Mouse (Mus musculus) myocyte (in vitro differentiated cells): ENCODE measurements around the gene Sirt7. TPM values are rescaled to one million over a fixed set of nuclear protein-coding genes. Genes with fewer than 3 reads are reported as not detected.

Experiments
- H3K27me3 ChIP-seq: one replicate; pipeline ENCODE4 v1.6.1; 2011; ENCODE audit not compliant: control insufficient read depth, insufficient read depth, insufficient read length
- H3K36me3 ChIP-seq: one replicate; pipeline ENCODE4 v1.6.1; 2011; ENCODE audit not compliant: control insufficient read depth, insufficient read depth
- H3K4me2 ChIP-seq: one replicate; pipeline ENCODE4 v1.6.1; 2011; ENCODE audit warnings: low read depth, control low read depth
- H3K4me3 ChIP-seq: one replicate; pipeline ENCODE4 v1.5.1; 2011; ENCODE audit warnings: mild to moderate bottlenecking, control low read depth, moderate library complexity
- H3K79me2 ChIP-seq: one replicate; pipeline ENCODE4 v1.6.1; 2011; ENCODE audit not compliant: control insufficient read depth, insufficient read depth
- H3ac ChIP-seq: one replicate; pipeline ENCODE4 v1.6.1; 2011; ENCODE audit not compliant: control insufficient read depth, insufficient read length
- CEBPB ChIP-seq: IDR thresholded peaks from 2 replicates; pipeline ENCODE4 v1.6.1; 2011; ENCODE audit warnings: mild to moderate bottlenecking, moderate library complexity; ENCODE audit not compliant: poor library complexity, insufficient read depth, severe bottlenecking
- E2F4 ChIP-seq: IDR thresholded peaks from one replicate; pipeline ENCODE4 v1.6.1; 2011; ENCODE audit warnings: mild to moderate bottlenecking, control low read depth, moderate library complexity; ENCODE audit not compliant: insufficient read depth
- MAX ChIP-seq: IDR thresholded peaks from one replicate; pipeline ENCODE4 v1.6.1; 2011; ENCODE audit warnings: low read depth, mild to moderate bottlenecking, control low read depth
- MYOD1 ChIP-seq, 3 experiments: IDR thresholded peaks; one replicate each; pipeline ENCODE4 v1.6.1; 2011; ENCODE audit warnings: control low read depth in 2 of 3, low read depth in 2 of 3, mild to moderate bottlenecking in 2 of 3, moderate library complexity in 1 of 3; ENCODE audit not compliant: insufficient read length in 2 of 3, control insufficient read depth in 1 of 3
- MYOG ChIP-seq, 3 experiments: IDR thresholded peaks; one replicate each; pipeline ENCODE4 v1.6.1; 2011; ENCODE audit warnings: control low read depth in 2 of 3, low read depth in 2 of 3, mild to moderate bottlenecking in 2 of 3; ENCODE audit not compliant: insufficient read length in 2 of 3, control insufficient read depth in 1 of 3, insufficient read depth in 1 of 3
- POLR2A ChIP-seq: IDR thresholded peaks from one replicate; pipeline ENCODE4 v1.6.1; 2011; ENCODE audit warnings: low read depth, mild to moderate bottlenecking, control low read depth, moderate library complexity; ENCODE audit not compliant: insufficient read length
- POLR2AphosphoS2 ChIP-seq: IDR thresholded peaks from one replicate; pipeline ENCODE4 v1.6.1; 2011; ENCODE audit warnings: low read depth, control low read depth; ENCODE audit not compliant: insufficient read length
- REST ChIP-seq: IDR thresholded peaks from one replicate; pipeline ENCODE4 v1.6.1; 2011; ENCODE audit warnings: mild to moderate bottlenecking, control low read depth, moderate library complexity; ENCODE audit not compliant: insufficient read depth, insufficient read length
- SRF ChIP-seq: IDR thresholded peaks from one replicate; pipeline ENCODE4 v1.6.1; 2011; ENCODE audit warnings: low read depth; ENCODE audit not compliant: control insufficient read depth, insufficient read length
- TCF12 ChIP-seq: IDR thresholded peaks from one replicate; pipeline ENCODE4 v1.6.1; 2011; ENCODE audit warnings: mild to moderate bottlenecking, control low read depth; ENCODE audit not compliant: poor library complexity, insufficient read depth, severe bottlenecking
- TCF3 ChIP-seq: IDR thresholded peaks from one replicate; pipeline ENCODE4 v1.6.1; 2011; ENCODE audit warnings: low read depth, control low read depth; ENCODE audit not compliant: insufficient read length
- USF1 ChIP-seq: IDR thresholded peaks from one replicate; pipeline ENCODE4 v1.6.1; 2011; ENCODE audit warnings: low read depth, mild to moderate bottlenecking, control low read depth, moderate library complexity
- polyA plus RNA-seq: library from polyadenylated mRNA; unstranded; fragments of >200 nt; fragmentation: generic; extraction: Trizol; gene quantifications from one replicate; pipeline ENCODE4 v1.2.1, GENCODE M21; 2012; ENCODE audit warnings: missing spikeins

The Sirt7 gene
- polyA plus RNA-seq, 1 experiment: 29.9 TPM

DNA sequence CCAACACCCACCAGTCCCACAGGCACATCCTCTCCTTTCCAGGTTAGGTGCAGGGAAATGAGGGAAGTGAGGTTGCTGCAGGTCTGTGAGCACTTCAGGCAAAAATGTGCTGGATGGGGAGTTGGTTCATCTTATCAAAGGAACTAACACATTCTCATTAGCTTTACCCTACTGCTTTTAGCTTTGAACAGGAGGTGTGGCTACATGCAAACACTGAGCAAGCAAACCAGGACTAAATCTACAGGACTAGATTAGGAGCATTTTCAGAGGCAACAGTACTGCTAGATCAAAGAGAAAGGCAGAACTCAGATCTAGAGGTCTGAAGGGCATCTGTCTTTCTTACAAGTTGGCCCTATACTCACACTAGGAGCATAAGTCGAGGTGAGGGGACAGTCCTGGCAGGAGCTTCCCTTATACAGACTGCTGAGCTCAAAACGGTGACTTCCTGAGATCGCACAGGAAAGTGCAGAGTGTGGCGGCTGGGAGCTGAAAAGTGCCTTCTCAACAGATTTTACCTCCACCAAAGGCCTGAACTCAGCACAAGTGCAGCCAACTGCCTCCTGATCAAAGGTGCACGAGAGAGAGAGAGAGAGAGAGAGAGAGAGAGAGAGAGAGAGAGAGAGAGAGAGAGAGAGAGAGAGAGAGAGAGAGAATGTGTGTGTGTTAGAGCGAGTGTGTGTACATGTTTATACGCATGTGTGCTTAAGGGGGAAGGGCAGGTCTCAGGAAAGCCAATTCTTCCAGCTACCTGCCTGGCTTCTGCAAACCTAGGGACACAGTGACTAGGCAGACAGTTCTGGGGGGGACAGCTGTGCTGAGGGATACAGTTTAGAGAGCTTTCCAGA is 6.1 kb upstream of the Sirt7 start:
- no peak overlapping the region for H3ac ChIP-seq

DNA sequence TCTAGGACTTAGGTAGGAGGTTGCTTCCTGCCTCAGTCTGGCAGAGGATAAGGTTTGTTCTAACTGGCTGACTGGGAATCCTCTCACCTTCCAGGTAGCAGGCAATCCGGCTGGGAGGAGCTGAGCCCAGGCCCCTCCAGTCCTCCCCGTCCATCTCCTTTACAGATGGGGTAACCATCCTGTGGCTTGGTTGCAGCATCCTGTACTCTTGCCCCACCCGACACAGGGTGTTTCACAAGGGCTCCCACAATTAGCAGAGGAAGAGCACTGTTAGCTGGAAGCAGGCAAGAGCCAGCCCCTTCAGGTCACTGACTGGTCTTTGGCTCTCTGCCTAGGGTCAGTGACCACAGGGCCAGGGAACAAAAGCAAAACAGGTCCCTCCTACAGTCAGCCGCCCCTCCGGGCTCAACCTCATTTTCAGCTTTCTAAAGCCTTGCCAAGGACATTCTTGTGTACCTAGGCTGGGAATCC is 5.4 kb upstream of the Sirt7 start:
- H3K27me3 ChIP-seq: no peaks in the 10 kb centered on the region
- peaks cover 74% of the 10 kb centered on the region for H3K79me2 ChIP-seq
- H3K36me3 ChIP-seq: peaks cover 17% of the 10 kb centered on the region
- TF ChIP-seq CEBPB (0 out of 2 replicates have a peak, but pooled peaks have one; percentile 4), MYOG (IDR thresholded peaks at IDR 0.05; ENCODE audit: control insufficient read depth in 1 of 3, insufficient read depth in 1 of 3, insufficient read length in 2 of 3, low read depth in 2 of 3) (no peak), MYOD1 (IDR thresholded peaks at IDR 0.05; ENCODE audit: control insufficient read depth in 1 of 3, insufficient read length in 2 of 3, low read depth in 2 of 3) (no peak)
- H3K4me3 ChIP-seq: peak overlapping the region; percentile 68
- H3ac ChIP-seq: no peak overlapping the region
- peak overlapping the region; percentile 94 for H3K4me2 ChIP-seq

More for the DNA sequence above, 6.1 kb upstream of the Sirt7 start:
- Histone ChIP-seq H3K27me3 (no peaks in the 10 kb centered on the region), H3K36me3 (peaks cover 17% of the 10 kb centered on the region), H3K79me2 (peaks cover 67% of the 10 kb centered on the region), H3K4me2 (peak overlapping the region; percentile 94), H3K4me3 (peak overlapping the region; percentile 68)
- TF ChIP-seq REST (no peak), USF1 (no peak), POLR2AphosphoS2 (no peak), MYOG (IDR thresholded peaks at IDR 0.05; ENCODE audit: control insufficient read depth in 1 of 3, insufficient read depth in 1 of 3, insufficient read length in 2 of 3, low read depth in 2 of 3) (no peak), POLR2A (no peak), TCF12 (no peak), SRF (no peak)

DNA sequence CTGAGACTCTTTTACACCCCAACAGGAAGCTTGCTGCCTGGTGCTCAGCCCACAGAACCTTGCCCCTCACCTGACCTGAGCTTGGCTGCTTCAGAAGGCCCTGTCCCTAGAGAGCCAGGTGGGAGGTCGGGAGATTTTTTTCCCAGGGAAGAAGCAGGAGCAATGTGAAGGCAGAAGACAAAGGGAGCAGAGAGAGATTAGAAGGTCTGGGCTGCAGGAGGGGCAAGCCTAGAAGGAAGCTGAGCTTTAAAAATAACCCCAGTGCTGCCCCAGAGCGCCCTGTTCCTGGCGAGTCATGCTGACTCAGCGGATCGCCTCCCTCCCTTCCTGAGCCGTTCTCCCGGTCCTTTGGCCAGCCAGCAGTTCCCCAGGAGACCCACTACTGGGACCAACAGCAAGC is 4.9 kb upstream of the Sirt7 start:
- Histone ChIP-seq H3K36me3 (peaks cover 17% of the 10 kb centered on the region), H3K27me3 (no peaks in the 10 kb centered on the region), H3K4me3 (peak overlapping the region; percentile 68), H3ac (no peak overlapping the region), H3K4me2 (peak overlapping the region; percentile 94), H3K79me2 (peaks cover 78% of the 10 kb centered on the region)
- TF ChIP-seq MAX: no peak
- no peak for TF ChIP-seq USF1
- no peak for TF ChIP-seq E2F4
- no peak for TF ChIP-seq POLR2AphosphoS2
- no peak for TF ChIP-seq POLR2A
- TF ChIP-seq CEBPB: no peak
- no peak for TF ChIP-seq MYOG (IDR thresholded peaks at IDR 0.05; ENCODE audit: control insufficient read depth in 1 of 3, insufficient read depth in 1 of 3, insufficient read length in 2 of 3, low read depth in 2 of 3)
- TF ChIP-seq MYOD1 (IDR thresholded peaks at IDR 0.05; ENCODE audit: control insufficient read depth in 1 of 3, insufficient read length in 2 of 3, low read depth in 2 of 3): no peak
- TF ChIP-seq REST: no peak
- TF ChIP-seq SRF: no peak
- no peak for TF ChIP-seq TCF12
- no peak for TF ChIP-seq TCF3

DNA sequence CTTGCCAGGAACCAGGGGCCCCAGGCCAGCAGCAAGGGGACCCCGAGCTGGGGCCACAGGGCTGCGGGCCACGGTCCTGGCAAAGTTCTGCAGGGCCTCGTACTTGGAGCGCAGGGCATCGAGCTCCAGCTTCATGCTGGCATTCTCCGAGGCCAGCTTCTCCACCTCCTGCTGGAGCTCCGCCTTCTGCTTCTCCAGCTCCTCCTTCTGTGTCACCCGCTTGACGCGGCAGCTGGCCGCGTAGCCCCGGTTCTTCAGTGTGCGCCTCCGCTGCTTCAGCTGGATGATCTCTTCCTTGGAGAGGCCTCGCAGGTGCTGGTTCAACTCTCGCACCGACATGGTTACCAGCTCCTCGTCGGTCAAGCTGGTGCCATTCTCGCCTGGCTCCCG is 4.3 kb upstream of the Sirt7 start:
- Histone ChIP-seq H3K4me3 (peak overlapping the region; percentile 68), H3K4me2 (peak overlapping the region; percentile 94), H3ac (no peak overlapping the region), H3K79me2 (peaks cover 78% of the 10 kb centered on the region), H3K36me3 (peaks cover 17% of the 10 kb centered on the region), H3K27me3 (no peaks in the 10 kb centered on the region)
- TF ChIP-seq REST (no peak), SRF (no peak), CEBPB (no peak), MYOD1 (IDR thresholded peaks at IDR 0.05; ENCODE audit: control insufficient read depth in 1 of 3, insufficient read length in 2 of 3, low read depth in 2 of 3) (no peak), POLR2AphosphoS2 (no peak), TCF3 (no peak), POLR2A (no peak), MAX (no peak), MYOG (IDR thresholded peaks at IDR 0.05; ENCODE audit: control insufficient read depth in 1 of 3, insufficient read depth in 1 of 3, insufficient read length in 2 of 3, low read depth in 2 of 3) (no peak), USF1 (no peak), TCF12 (no peak), E2F4 (no peak)
